Mouse (Mus musculus) MEL (cell line): ENCODE data around the gene Elovl7.

Source experiments
- CTCF ChIP-seq, 3 experiments: IDR thresholded peaks in 2 of 3; conservative IDR thresholded peaks in 1 of 3; 2 replicates each; pipeline ENCODE4 v1.5.1; 2011 to 2012; ENCODE audit warnings: low read length in 3 of 3, low read depth in 2 of 3, mild to moderate bottlenecking in 2 of 3, improper control_type of control experiment in 1 of 3, inconsistent platforms in 1 of 3, mixed read lengths in 1 of 3, moderate library complexity in 1 of 3; ENCODE audit not compliant: control insufficient read depth in 1 of 3, insufficient read depth in 1 of 3, poor library complexity in 1 of 3, severe bottlenecking in 1 of 3
- GATA1 ChIP-seq: IDR thresholded peaks from 2 replicates; pipeline ENCODE4 v1.6.1; 2011; ENCODE audit warnings: low read depth, low read length, improper control_type of control experiment
- MAFK ChIP-seq: IDR thresholded peaks from 2 replicates; pipeline ENCODE4 v1.6.1; 2011; ENCODE audit warnings: low read depth, mild to moderate bottlenecking, low read length, improper control_type of control experiment, borderline replicate concordance
- RCOR1 ChIP-seq: IDR thresholded peaks from 2 replicates; pipeline ENCODE4 v1.6.1; 2012; ENCODE audit warnings: low read depth, mild to moderate bottlenecking, inconsistent platforms, low read length, improper control_type of control experiment
- ZC3H11A ChIP-seq: IDR thresholded peaks from 2 replicates; pipeline ENCODE4 v1.6.1; 2012; ENCODE audit warnings: low read depth, mild to moderate bottlenecking, inconsistent platforms, low read length, improper control_type of control experiment

- no peak for TF ChIP-seq CTCF (IDR thresholded peaks at IDR 0.05 in 2 of 3, conservative IDR thresholded peaks at IDR 0.05 in 1 of 3; ENCODE audit: control insufficient read depth in 1 of 3, insufficient read depth in 1 of 3, low read depth in 2 of 3, low read length in 3 of 3, poor library complexity in 1 of 3, severe bottlenecking in 1 of 3)
- no peak for TF ChIP-seq GATA1
- no peak for TF ChIP-seq ZC3H11A
- TF ChIP-seq RCOR1 = no peak
- no peak for TF ChIP-seq MAFK
Observed at GRCm38 (mm10) chr13:108179618-108180017, 34.6 kb upstream of the Elovl7 start.
